Mouse (Mus musculus): ENCODE results near the gene Fam172a.

- no peak for TF ChIP-seq CTCF (conservative IDR thresholded peaks at IDR 0.05; ENCODE audit: insufficient read depth, insufficient read length, low read depth, low read length)
- no peak for TF ChIP-seq POLR2A (IDR thresholded peaks at IDR 0.05; ENCODE audit: low read depth, low read length)
Observed at GRCm38 (mm10) chr13:78206891-78207430, 505.1 kb downstream of the Fam172a start.
